Mouse (Mus musculus): ENCODE data around the gene Fbxo24. TPM values are rescaled to one million over a fixed set of nuclear protein-coding genes. Genes with fewer than 3 reads are reported as not detected.

Fbxo24 gene
- polyA plus RNA-seq (2012; fragmentation: generic; extraction: Trizol) = under 1 TPM; 0.23 to 0.85 TPM

GRCm38 (mm10) chr5:137628498-137629305, at the start of gene Fbxo24, which contains the start of the genes Lrch4 and Gm20605:
Gene Fbxo24 (minus strand): TSS chr5:137629002.
Gene Lrch4 (plus strand): TSS chr5:137629121.
Gene Gm20605 (plus strand): TSS chr5:137629175.

DNA sequence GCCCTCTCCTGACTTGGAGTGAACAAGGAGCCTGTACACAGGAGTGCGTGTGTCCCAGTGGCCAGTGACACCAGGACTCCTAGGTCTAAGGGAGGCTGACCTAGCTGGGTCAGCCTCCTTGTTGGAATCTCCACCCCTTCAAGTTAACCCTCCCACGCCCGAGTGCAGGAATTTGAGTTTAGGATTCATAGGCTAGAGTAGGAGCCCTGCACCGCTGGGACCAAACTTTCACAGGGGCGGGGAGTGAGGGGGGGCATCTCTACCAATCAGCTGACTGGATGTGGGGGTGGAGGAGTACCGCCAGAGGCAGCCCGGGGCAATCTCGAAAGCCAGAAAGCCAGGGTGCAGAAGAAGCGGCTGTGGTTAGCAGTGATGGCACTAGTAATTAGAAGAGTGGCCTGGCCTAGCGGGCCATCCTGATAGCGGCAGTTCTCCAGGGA, 16.9 kb upstream of the Fbxo24 start, which contains the start of gene Irs3:
Gene Irs3 (minus strand): TSS at position 63 of the 440 bp plus-strand sequence.

DNA sequence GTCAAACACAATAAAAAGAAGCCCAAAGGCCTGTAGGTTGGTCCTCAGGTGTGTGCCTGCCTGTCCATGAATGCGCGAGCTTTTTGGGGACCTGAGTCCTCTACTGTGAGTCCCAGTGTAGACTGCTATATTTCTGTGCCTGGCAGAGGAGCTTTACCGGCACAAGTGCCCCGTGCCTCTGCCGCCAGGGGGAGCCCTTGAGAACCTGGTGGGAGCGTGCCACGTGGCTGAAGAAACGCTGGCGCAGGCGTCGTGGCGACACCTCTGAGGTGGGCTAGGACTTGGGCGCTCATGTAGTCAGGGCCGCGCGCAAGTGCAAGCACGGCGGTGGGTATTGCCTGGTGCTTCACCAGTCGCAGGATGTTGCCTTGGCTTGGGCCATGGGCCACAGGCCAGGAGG, 12.3 kb upstream of the Fbxo24 start, which contains the start of gene Sap25:
Gene Sap25 (plus strand): TSS at position 281 of the 400 bp plus-strand sequence.

GRCm38 (mm10) chr5:137613550-137613949, 15.3 kb downstream of the Fbxo24 start, which contains the start of gene Pcolce:
Gene Pcolce (minus strand): TSS chr5:137613784.

GRCm38 (mm10) chr5:137600619-137601364, 28.0 kb downstream of the Fbxo24 start, which contains the start of gene Mospd3:
Gene Mospd3 (minus strand): TSS chr5:137601058.

GRCm38 (mm10) chr5:137569665-137570064, 59.1 kb downstream of the Fbxo24 start, which contains the start of gene Tfr2:
Gene Tfr2 (plus strand): TSS chr5:137569840.

Other genes starting within 250 kb of the Fbxo24 start
- gene Zan, start 151.9 kb downstream of the Fbxo24 start, polyA plus RNA-seq (2012; fragmentation: generic; extraction: Trizol) = under 1 TPM; 0.06 to 0.25 TPM
- gene Pop7, start 126.5 kb downstream of the Fbxo24 start, polyA plus RNA-seq (2012; fragmentation: generic; extraction: Trizol) = 10 to 100 TPM; 44.2 to 57.6 TPM
- 10 to 100 TPM in 1 of 2 experiments, 1 to 10 TPM in 1; 2.8 to 14.6 TPM for gene Gigyf1, start 110.5 kb downstream of the Fbxo24 start, polyA plus RNA-seq (2012; fragmentation: generic; extraction: Trizol)
- not detected for gene Epo, start 95.8 kb downstream of the Fbxo24 start, polyA plus RNA-seq (2012; fragmentation: generic; extraction: Trizol)
- gene Gnb2, start 95.5 kb downstream of the Fbxo24 start, polyA plus RNA-seq (2012; fragmentation: generic; extraction: Trizol) = 100 to 1,000 TPM; 814 to 936 TPM
- gene Actl6b, start 75.5 kb downstream of the Fbxo24 start, polyA plus RNA-seq (2012; fragmentation: generic; extraction: Trizol) = not detected
- under 1 TPM in 1 of 2 experiments, not detected in 1; 0.06 TPM for gene Tfr2, start 59.2 kb downstream of the Fbxo24 start, polyA plus RNA-seq (2012; fragmentation: generic; extraction: Trizol)
- 100 to 1,000 TPM in 1 of 2 experiments, 10 to 100 TPM in 1; 60.1 to 124 TPM for gene Mospd3, start 27.9 kb downstream of the Fbxo24 start, polyA plus RNA-seq (2012; fragmentation: generic; extraction: Trizol)
- gene Pcolce, start 15.2 kb downstream of the Fbxo24 start, polyA plus RNA-seq (2012; fragmentation: generic; extraction: Trizol) = 1,000 to 10,000 TPM; 1,118 to 1,655 TPM
- gene Lrch4, start 119 bp upstream of the Fbxo24 start, polyA plus RNA-seq (2012; fragmentation: generic; extraction: Trizol) = 10 to 100 TPM; 14.3 to 16.6 TPM
- 1 to 10 TPM; 1.4 to 6.0 TPM for gene Gm20605, start 173 bp upstream of the Fbxo24 start, polyA plus RNA-seq (2012; fragmentation: generic; extraction: Trizol)
- 1 to 10 TPM; 1.8 to 9.1 TPM for gene Sap25, start 12.3 kb upstream of the Fbxo24 start, polyA plus RNA-seq (2012; fragmentation: generic; extraction: Trizol)
- gene Irs3, start 16.7 kb upstream of the Fbxo24 start, polyA plus RNA-seq (2012; fragmentation: generic; extraction: Trizol) = under 1 TPM; 0.02 to 0.06 TPM
- 10 to 100 TPM in 1 of 2 experiments, 1 to 10 TPM in 1; 6.6 to 11.1 TPM for gene Agfg2, start 55.7 kb upstream of the Fbxo24 start, polyA plus RNA-seq (2012; fragmentation: generic; extraction: Trizol)
- gene Nyap1, start 112.6 kb upstream of the Fbxo24 start, polyA plus RNA-seq (2012; fragmentation: generic; extraction: Trizol) = 1 to 10 TPM; 1.7 to 6.6 TPM
- gene Tsc22d4, start 116.7 kb upstream of the Fbxo24 start, polyA plus RNA-seq (2012; fragmentation: generic; extraction: Trizol) = 10 to 100 TPM; 42.1 to 98.9 TPM
- gene Ppp1r35, start 149.8 kb upstream of the Fbxo24 start, polyA plus RNA-seq (2012; fragmentation: generic; extraction: Trizol) = 10 to 100 TPM; 32.9 to 38.5 TPM
- 10 to 100 TPM; 34.7 to 57.8 TPM for gene Mepce, start 158.7 kb upstream of the Fbxo24 start, polyA plus RNA-seq (2012; fragmentation: generic; extraction: Trizol)
- 1 to 10 TPM in 1 of 2 experiments, under 1 TPM in 1; 0.36 to 7.1 TPM for gene Zcwpw1, start 158.8 kb upstream of the Fbxo24 start, polyA plus RNA-seq (2012; fragmentation: generic; extraction: Trizol)
- gene Pilra, start 207.3 kb upstream of the Fbxo24 start, polyA plus RNA-seq (2012; fragmentation: generic; extraction: Trizol) = not detected
- gene Pilrb1, start 229.1 kb upstream of the Fbxo24 start, polyA plus RNA-seq (2012; fragmentation: generic; extraction: Trizol) = under 1 TPM in 1 of 2 experiments, not detected in 1; 0.15 TPM
- gene Pilrb2, start 242.8 kb upstream of the Fbxo24 start, polyA plus RNA-seq (2012; fragmentation: generic; extraction: Trizol) = under 1 TPM in 1 of 2 experiments, not detected in 1; 0.04 TPM

All from C3H10T1/2 (cell line).